Mouse (Mus musculus): ENCODE results near the gene Ccna2. TPM values are rescaled to one million over a fixed set of nuclear protein-coding genes. Genes with fewer than 3 reads are reported as not detected.

Ccna2 gene
- polyA plus RNA-seq, 1 experiment from 2014 or later, result 297 TPM

- ATAC-seq (replicated peaks; ENCODE audit: insufficient number of reproducible peaks, low FRiP score, low TSS enrichment, low read depth) (no peak), DNase-seq (ENCODE audit: low spot score) (no peak)
Measured at GRCm38 (mm10) chr3:36598811-36599210, 26.9 kb upstream of the Ccna2 start.

GRCm38 (mm10) chr3:36571361-36571826 lies 556 bp downstream of the Ccna2 start:
- H3K27ac ChIP-seq (replicated peaks; ENCODE audit: low read depth, low read length), result peak overlapping the region; percentile 73
- ATAC-seq (replicated peaks; ENCODE audit: insufficient number of reproducible peaks, low FRiP score, low TSS enrichment, low read depth) (peak; percentile 61), DNase-seq (ENCODE audit: low spot score) (peak; percentile 37)
- no peaks in the 10 kb centered on the region for H3K27me3 ChIP-seq (ENCODE audit: control insufficient read depth, insufficient read depth, low read length)
- no peaks in the 10 kb centered on the region for H3K9me3 ChIP-seq (replicated peaks; ENCODE audit: control insufficient read depth, low read length)
- peak overlapping the region; percentile 59 for H3K4me2 ChIP-seq (ENCODE audit: low read depth, low read length)
- H3K4me1 ChIP-seq (ENCODE audit: control insufficient read depth, insufficient read depth, low read length), result no peaks in the 10 kb centered on the region; the same call in 1 of the 2 replicates
- WGBS, result under 1% methylated on average over 46 of the region's 46 CpGs
- H3K9ac ChIP-seq (replicated peaks; ENCODE audit: low read length), result peak overlapping the region; percentile 94
- peak overlapping the region; percentile 89 for H3K4me3 ChIP-seq (ENCODE audit: low read depth, low read length)
- H3K36me3 ChIP-seq (replicated peaks; ENCODE audit: control insufficient read depth, insufficient read depth, low read depth, low read length), result peaks cover 12% of the 10 kb centered on the region

More at GRCm38 (mm10) chr3:36598811-36599210, 26.9 kb upstream of the Ccna2 start:
- no peak overlapping the region for H3K27ac ChIP-seq (replicated peaks; ENCODE audit: low read depth, low read length)
- H3K27me3 ChIP-seq (ENCODE audit: control insufficient read depth, insufficient read depth, low read length), result no peaks in the 10 kb centered on the region
- H3K9ac ChIP-seq (replicated peaks; ENCODE audit: low read length), result no peak overlapping the region
- 77% methylated on average over 3 of the region's 3 CpGs for WGBS
- H3K9me3 ChIP-seq (replicated peaks; ENCODE audit: control insufficient read depth, low read length), result no peaks in the 10 kb centered on the region
- H3K4me2 ChIP-seq (ENCODE audit: low read depth, low read length), result no peak overlapping the region
- H3K4me1 ChIP-seq (ENCODE audit: control insufficient read depth, insufficient read depth, low read length), result no peaks in the 10 kb centered on the region
- no peaks in the 10 kb centered on the region for H3K36me3 ChIP-seq (replicated peaks; ENCODE audit: control insufficient read depth, insufficient read depth, low read depth, low read length)
- no peak overlapping the region for H3K4me3 ChIP-seq (ENCODE audit: low read depth, low read length)

- no peak overlapping the region for H3K27ac ChIP-seq (replicated peaks; ENCODE audit: low read depth, low read length)
- H3K4me3 ChIP-seq (ENCODE audit: low read depth, low read length), result peak overlapping the region; percentile 89
- ATAC-seq (replicated peaks; ENCODE audit: insufficient number of reproducible peaks, low FRiP score, low TSS enrichment, low read depth) (no peak), DNase-seq (ENCODE audit: low spot score) (no peak)
- no peaks in the 10 kb centered on the region for H3K27me3 ChIP-seq (ENCODE audit: control insufficient read depth, insufficient read depth, low read length)
- no peak overlapping the region; the same call in 1 of the 2 replicates for H3K9ac ChIP-seq (replicated peaks; ENCODE audit: low read length)
- peak overlapping the region; percentile 59 for H3K4me2 ChIP-seq (ENCODE audit: low read depth, low read length)
- no peaks in the 10 kb centered on the region for H3K9me3 ChIP-seq (replicated peaks; ENCODE audit: control insufficient read depth, low read length)
- no peaks in the 10 kb centered on the region; the same call in 1 of the 2 replicates for H3K4me1 ChIP-seq (ENCODE audit: control insufficient read depth, insufficient read depth, low read length)
- whole genome bisulfite sequencing, result 96% methylated on average over 5 of the region's 5 CpGs
- H3K36me3 ChIP-seq (replicated peaks; ENCODE audit: control insufficient read depth, insufficient read depth, low read depth, low read length), result peaks cover 13% of the 10 kb centered on the region
Measured at GRCm38 (mm10) chr3:36569836-36570235, 2.1 kb downstream of the Ccna2 start.

- Histone ChIP-seq H3K9ac (replicated peaks; ENCODE audit: low read length) (no peak overlapping the region), H3K36me3 (replicated peaks; ENCODE audit: control insufficient read depth, insufficient read depth, low read depth, low read length) (peaks cover 18% of the 10 kb centered on the region), H3K4me3 (ENCODE audit: low read depth, low read length) (no peak overlapping the region), H3K4me2 (ENCODE audit: low read depth, low read length) (no peak overlapping the region), H3K27ac (replicated peaks; ENCODE audit: low read depth, low read length) (no peak overlapping the region), H3K4me1 (ENCODE audit: control insufficient read depth, insufficient read depth, low read length) (no peaks in the 10 kb centered on the region), H3K9me3 (replicated peaks; ENCODE audit: control insufficient read depth, low read length) (no peaks in the 10 kb centered on the region), H3K27me3 (ENCODE audit: control insufficient read depth, insufficient read depth, low read length) (no peaks in the 10 kb centered on the region)
- DNase-seq (ENCODE audit: low spot score) (no peak), ATAC-seq (replicated peaks; ENCODE audit: insufficient number of reproducible peaks, low FRiP score, low TSS enrichment, low read depth) (no peak)
- whole genome bisulfite sequencing, result 94% methylated on average over 3 of the region's 3 CpGs
Measured at GRCm38 (mm10) chr3:36563666-36564065, 8.3 kb downstream of the Ccna2 start.

GRCm38 (mm10) chr3:36559606-36560005 lies 12.3 kb downstream of the Ccna2 start:
- Histone ChIP-seq H3K4me2 (ENCODE audit: low read depth, low read length) (no peak overlapping the region), H3K36me3 (replicated peaks; ENCODE audit: control insufficient read depth, insufficient read depth, low read depth, low read length) (peaks cover 7% of the 10 kb centered on the region)

GRCm38 (mm10) chr3:36557601-36558000 lies 14.3 kb downstream of the Ccna2 start:
- no peak overlapping the region for H3K4me3 ChIP-seq (ENCODE audit: low read depth, low read length)
- no peak for DNase-seq (ENCODE audit: low spot score)
- no peak for ATAC-seq (replicated peaks; ENCODE audit: insufficient number of reproducible peaks, low FRiP score, low TSS enrichment, low read depth)
- H3K36me3 ChIP-seq (replicated peaks; ENCODE audit: control insufficient read depth, insufficient read depth, low read depth, low read length), result peaks cover 2% of the 10 kb centered on the region; the same call in 1 of the 2 replicates
- no peak overlapping the region for H3K9ac ChIP-seq (replicated peaks; ENCODE audit: low read length)
- no peaks in the 10 kb centered on the region for H3K9me3 ChIP-seq (replicated peaks; ENCODE audit: control insufficient read depth, low read length)
- 89% methylated on average over 1 of the region's 1 CpGs for WGBS
- H3K27me3 ChIP-seq (ENCODE audit: control insufficient read depth, insufficient read depth, low read length), result no peaks in the 10 kb centered on the region
- H3K4me1 ChIP-seq (ENCODE audit: control insufficient read depth, insufficient read depth, low read length), result no peaks in the 10 kb centered on the region
- H3K4me2 ChIP-seq (ENCODE audit: low read depth, low read length), result no peak overlapping the region
- H3K27ac ChIP-seq (replicated peaks; ENCODE audit: low read depth, low read length), result no peak overlapping the region

More at GRCm38 (mm10) chr3:36559606-36560005, 12.3 kb downstream of the Ccna2 start:
- Histone ChIP-seq H3K4me3 (ENCODE audit: low read depth, low read length) (no peak overlapping the region), H3K9ac (replicated peaks; ENCODE audit: low read length) (no peak overlapping the region), H3K27ac (replicated peaks; ENCODE audit: low read depth, low read length) (no peak overlapping the region), H3K27me3 (ENCODE audit: control insufficient read depth, insufficient read depth, low read length) (no peaks in the 10 kb centered on the region), H3K9me3 (replicated peaks; ENCODE audit: control insufficient read depth, low read length) (no peaks in the 10 kb centered on the region), H3K4me1 (ENCODE audit: control insufficient read depth, insufficient read depth, low read length) (no peaks in the 10 kb centered on the region)
- ATAC-seq (replicated peaks; ENCODE audit: insufficient number of reproducible peaks, low FRiP score, low TSS enrichment, low read depth) (no peak), DNase-seq (ENCODE audit: low spot score) (no peak)
- 88% methylated on average over 4 of the region's 4 CpGs for WGBS

- H3K4me2 ChIP-seq (ENCODE audit: low read depth, low read length), result peak within 1 kb of the TSS; percentile 62
- under 1% methylated on average over 39 of the region's 39 CpGs for WGBS
- ATAC-seq (replicated peaks; ENCODE audit: insufficient number of reproducible peaks, low FRiP score, low TSS enrichment, low read depth), result peak; percentile 94
- peak within 1 kb of the TSS; percentile 86 for H3K4me3 ChIP-seq (ENCODE audit: low read depth, low read length)
- 0 out of 2 replicates have a peak within 1 kb of the TSS, but pooled peaks have one; percentile 3 for H3K27ac ChIP-seq (replicated peaks; ENCODE audit: low read depth, low read length)
- peak; percentile 93 for DNase-seq (ENCODE audit: low spot score)
- H3K9me3 ChIP-seq (replicated peaks; ENCODE audit: control insufficient read depth, low read length), result no peaks in the 10 kb centered on the region
- no peaks in the 10 kb centered on the region for H3K4me1 ChIP-seq (ENCODE audit: control insufficient read depth, insufficient read depth, low read length)
- H3K36me3 ChIP-seq (replicated peaks; ENCODE audit: control insufficient read depth, insufficient read depth, low read depth, low read length), result peaks cover 2% of the 10 kb centered on the region; the same call in 1 of the 2 replicates
- H3K9ac ChIP-seq (replicated peaks; ENCODE audit: low read length), result peak within 1 kb of the TSS; percentile 81
- no peaks in the 10 kb centered on the region for H3K27me3 ChIP-seq (ENCODE audit: control insufficient read depth, insufficient read depth, low read length)
Measured at GRCm38 (mm10) chr3:36552406-36553047, 19.4 kb downstream of the Ccna2 start, which contains the start of gene Exosc9. TSS of gene Exosc9 (plus strand) at chr3:36552606.

- no peaks in the 10 kb centered on the region; the same call in 1 of the 2 replicates for H3K36me3 ChIP-seq (replicated peaks; ENCODE audit: control insufficient read depth, insufficient read depth, low read depth, low read length)
- 17% methylated on average over 12 of the region's 12 CpGs for WGBS
- 0 out of 2 replicates have a peak overlapping the region, but pooled peaks have one; percentile 3 for H3K27ac ChIP-seq (replicated peaks; ENCODE audit: low read depth, low read length)
- H3K9ac ChIP-seq (replicated peaks; ENCODE audit: low read length), result peak overlapping the region; percentile 81
- H3K4me2 ChIP-seq (ENCODE audit: low read depth, low read length), result peak overlapping the region; percentile 53
- peak overlapping the region; percentile 86 for H3K4me3 ChIP-seq (ENCODE audit: low read depth, low read length)
- H3K4me1 ChIP-seq (ENCODE audit: control insufficient read depth, insufficient read depth, low read length), result no peaks in the 10 kb centered on the region
- H3K27me3 ChIP-seq (ENCODE audit: control insufficient read depth, insufficient read depth, low read length), result no peaks in the 10 kb centered on the region
- ATAC-seq (replicated peaks; ENCODE audit: insufficient number of reproducible peaks, low FRiP score, low TSS enrichment, low read depth), result peak; percentile 22; the same call in 1 of the 2 replicates
- peak; percentile 9 for DNase-seq (ENCODE audit: low spot score)
- H3K9me3 ChIP-seq (replicated peaks; ENCODE audit: control insufficient read depth, low read length), result no peaks in the 10 kb centered on the region
Measured at GRCm38 (mm10) chr3:36551851-36552384, 20.0 kb downstream of the Ccna2 start.
